Comparison of ENCODE assay signal across 8 mouse cellular contexts in genomic region chr14:51082599-51083581, GRCm38 (mm10). TPM values are rescaled to one million over a fixed set of nuclear protein-coding genes. Genes with fewer than 3 reads are reported as not detected.
DNase-seq lines count a peak whose midpoint lies in the region; ATAC-seq and TF ChIP-seq lines count a peak whose summit lies in the region.

No protein-coding gene starts in this region.

- H3K4me1 ChIP-seq in liver, embryonic 12.5 days: peaks cover 51% of the 10 kb centered on the region

- H3K4me3 ChIP-seq in liver, embryonic 12.5 days: peak overlapping the region; percentile 59

- peak overlapping the region; percentile 30; the same call in 1 of the 2 replicates for H3K9ac ChIP-seq in liver, embryonic 12.5 days

- POLR2A ChIA-PET in Patski (lab: Charles Lee): no interaction called here

- under 1% methylated on average over 40 of the region's 40 CpGs for WGBS in liver, embryonic 12.5 days (ENCODE audit: insufficient replicate concordance)

- no peaks in the 10 kb centered on the region for H3K36me3 ChIP-seq in liver, embryonic 12.5 days

- peaks cover 3% of the 10 kb centered on the region for H3K27me3 ChIP-seq in Patski
- peaks cover 59% of the 10 kb centered on the region for H3K27me3 ChIP-seq in liver, embryonic 12.5 days (replicated peaks)

- H3K4me2 ChIP-seq in liver, embryonic 12.5 days: peak overlapping the region; percentile 78

- CTCF ChIA-PET in Patski (lab: Charles Lee): interaction anchor here (0.7 kb wide), 1 partner anchor 18 kb away, joined by 3 read pairs; no protein-coding TSS in a partner anchor

- peak; percentile 89 for DNase-seq in A20 (ENCODE audit: low read depth, low spot score)
- DNase-seq in Patski (ENCODE audit: low read depth, low spot score): no peak
- DNase-seq in cerebellum, postnatal 25 days: peak; percentile 60 to 75
- DNase-seq in heart, adult 18-20 months: peak; percentile 81 to 92
- peak; percentile 42 for DNase-seq in kidney, adult 11 months
- peak; percentile 61 for DNase-seq in testis, postnatal 10 days (ENCODE audit: low spot score)

- TF ChIP-seq CTCF in Patski (IDR thresholded peaks at IDR 0.05): no peak

- H3K9me3 ChIP-seq in liver, embryonic 12.5 days (replicated peaks): no peaks in the 10 kb centered on the region

- no peak overlapping the region for H3K27ac ChIP-seq in liver, embryonic 12.5 days

- peak; percentile 12 for ATAC-seq in Patski
- peak; percentile 71 for ATAC-seq in liver, embryonic 12.5 days
- peak; percentile 36 for ATAC-seq in monocyte, adult 5-6 weeks (replicated peaks; ENCODE audit: insufficient number of reproducible peaks, low FRiP score, low TSS enrichment, poor library complexity, severe bottlenecking)

- in situ Hi-C loops in Patski (cut with MboI; ENCODE audit: low pct_unique_long_range_greater_than_20kb): no loop called here

RNA-seq across cellular contexts. Expression of gene Rnase4, which starts 8.0 kb away (rescaled TPM):
- 45.7 TPM for polyA plus RNA-seq in Patski (2021)
- total RNA-seq in heart, adult 18-20 months (2021): 10 to 100 TPM; 43.0 to 46.9 TPM
- 10.0 and 10.4 TPM in 2 replicates for polyA plus RNA-seq in liver, embryonic 12.5 days (2016; fragmentation: Nextera tagmentation; extraction: Ambion mirVana)
- total RNA-seq in monocyte, adult 5-6 weeks (2017): 10.2 to 19.2 TPM (median 14.1 TPM) in 3 replicates

RNA-seq across cellular contexts. Expression of gene Ang, which starts 8.1 kb away (rescaled TPM):
- polyA plus RNA-seq in Patski (2021): 1.3 TPM
- 1 to 10 TPM; 6.1 to 6.9 TPM for total RNA-seq in heart, adult 18-20 months (2021)
- 2.6 and 3.5 TPM in 2 replicates for polyA plus RNA-seq in liver, embryonic 12.5 days (2016; fragmentation: Nextera tagmentation; extraction: Ambion mirVana)
- 0.75 to 1.2 TPM in 2 of 3 replicates, not detected in the other for total RNA-seq in monocyte, adult 5-6 weeks (2017)

RNA-seq across cellular contexts. Expression of gene Olfr750, which starts 8.7 kb away (rescaled TPM):
- not detected for polyA plus RNA-seq in Patski (2021)
- total RNA-seq in heart, adult 18-20 months (2021): not detected
- polyA plus RNA-seq in liver, embryonic 12.5 days (2016; fragmentation: Nextera tagmentation; extraction: Ambion mirVana): not detected in 2 replicates
- not detected in 3 replicates for total RNA-seq in monocyte, adult 5-6 weeks (2017)

RNA-seq across cellular contexts. Expression of gene Rnase12, which starts 25.4 kb away (rescaled TPM):
- polyA plus RNA-seq in Patski (2021): not detected
- total RNA-seq in heart, adult 18-20 months (2021): not detected
- polyA plus RNA-seq in liver, embryonic 12.5 days (2016; fragmentation: Nextera tagmentation; extraction: Ambion mirVana): 0.44 and 1.4 TPM in 2 replicates
- total RNA-seq in monocyte, adult 5-6 weeks (2017): 1.1 TPM in 1 of 3 replicates, not detected in the others

RNA-seq across cellular contexts. Expression of gene Eddm3b, which starts 31.3 kb away (rescaled TPM):
- polyA plus RNA-seq in Patski (2021): not detected
- total RNA-seq in heart, adult 18-20 months (2021): not detected
- polyA plus RNA-seq in liver, embryonic 12.5 days (2016; fragmentation: Nextera tagmentation; extraction: Ambion mirVana): not detected in 2 replicates
- total RNA-seq in monocyte, adult 5-6 weeks (2017): not detected in 3 replicates

Comparison
In these comparisons a context has a peak if more than half of its experiments do, and no peak if none do; other contexts are left out.
1. ATAC-seq: peak in every context shown above with its lines; median percentile 71 in liver, embryonic 12.5 days; 36 in monocyte, adult 5-6 weeks; 12 in Patski.